Mouse (Mus musculus) cerebellum, postnatal 25 days (tissue): ENCODE measurements at regions not wholly inside any gene's neighbourhood (a gene's known extent, or its start where the extent isn't known, plus 50 kb on each side); places are given as distances from the start of the nearest gene placed in this dataset.

Experiments
- DNase-seq, 2 experiments: peaks; one replicate each; pipeline ENCODE4 v3.0.0; 2021; ENCODE audit warnings: mixed read lengths in 2 of 2

- no peak for DNase-seq
Measured at GRCm38 (mm10) chr3:136611682-136612081, 58.2 kb upstream of the Ppp3ca start.

GRCm38 (mm10) chr3:136610556-136610924 lies 59.4 kb upstream of the Ppp3ca start:
- DNase-seq: no peak

GRCm38 (mm10) chr3:136609855-136610555 lies 59.9 kb upstream of the Ppp3ca start:
- peak in 1 of 2 experiments; percentile 11 for DNase-seq

GRCm38 (mm10) chr3:136601706-136602105 lies 68.2 kb upstream of the Ppp3ca start:
- DNase-seq: no peak

- peak in 1 of 2 experiments; percentile 4 for DNase-seq
Measured at GRCm38 (mm10) chr3:136583937-136584336, 86.0 kb upstream of the Ppp3ca start.

- no peak for DNase-seq
Measured at GRCm38 (mm10) chr3:136578016-136578415, 91.9 kb upstream of the Ppp3ca start.

GRCm38 (mm10) chr3:136570517-136570916 lies 99.4 kb upstream of the Ppp3ca start:
- peak; percentile 10 to 22 for DNase-seq

- DNase-seq: no peak
Measured at GRCm38 (mm10) chr3:136556488-136556887, 113.4 kb upstream of the Ppp3ca start.

GRCm38 (mm10) chr3:136549471-136549870 lies 120.5 kb upstream of the Ppp3ca start:
- no peak for DNase-seq

- no peak for DNase-seq
Measured at GRCm38 (mm10) chr3:136531604-136532003, 138.3 kb upstream of the Ppp3ca start.

GRCm38 (mm10) chr3:136508575-136508974 lies 161.3 kb upstream of the Ppp3ca start:
- no peak for DNase-seq

GRCm38 (mm10) chr3:136507070-136507469 lies 162.9 kb upstream of the Ppp3ca start:
- no peak for DNase-seq

- DNase-seq: no peak
Measured at GRCm38 (mm10) chr3:136494831-136495230, 169.0 kb upstream of the Bank1 start.

GRCm38 (mm10) chr3:136491683-136492082 lies 165.8 kb upstream of the Bank1 start:
- DNase-seq: no peak

GRCm38 (mm10) chr3:136471693-136472092 lies 145.8 kb upstream of the Bank1 start:
- DNase-seq: no peak

GRCm38 (mm10) chr3:136462747-136463146 lies 136.9 kb upstream of the Bank1 start:
- DNase-seq: no peak

GRCm38 (mm10) chr3:136456471-136457117 lies 130.7 kb upstream of the Bank1 start:
- peak; percentile 15 to 43 for DNase-seq

GRCm38 (mm10) chr3:136455651-136456470 lies 130.0 kb upstream of the Bank1 start:
- DNase-seq: no peak

GRCm38 (mm10) chr3:136454967-136455366 lies 129.1 kb upstream of the Bank1 start:
- DNase-seq: no peak

- no peak for DNase-seq
Measured at GRCm38 (mm10) chr3:136450986-136451774, 125.3 kb upstream of the Bank1 start.

GRCm38 (mm10) chr3:136450361-136450895 lies 124.6 kb upstream of the Bank1 start:
- peak in 1 of 2 experiments; percentile 19 for DNase-seq

GRCm38 (mm10) chr3:136449364-136449763 lies 123.5 kb upstream of the Bank1 start:
- DNase-seq: no peak
